Mouse (Mus musculus) urinary bladder, postnatal 25 days (tissue): ENCODE results near the gene Pi4k2a.
A peak's percentile ranks its signal among the peaks of the same experiment; 100 is the strongest.
"Not testable (repeated sequence)": the region's sequence is repeated elsewhere in the genome, so short reads cannot be mapped to it uniquely, and the experiment has no call there.

ENCODE experiments used
- DNase-seq: peaks from one replicate; pipeline ENCODE4 v3.0.0; 2022; ENCODE audit warnings: low spot score

Pi4k2a gene

DNA sequence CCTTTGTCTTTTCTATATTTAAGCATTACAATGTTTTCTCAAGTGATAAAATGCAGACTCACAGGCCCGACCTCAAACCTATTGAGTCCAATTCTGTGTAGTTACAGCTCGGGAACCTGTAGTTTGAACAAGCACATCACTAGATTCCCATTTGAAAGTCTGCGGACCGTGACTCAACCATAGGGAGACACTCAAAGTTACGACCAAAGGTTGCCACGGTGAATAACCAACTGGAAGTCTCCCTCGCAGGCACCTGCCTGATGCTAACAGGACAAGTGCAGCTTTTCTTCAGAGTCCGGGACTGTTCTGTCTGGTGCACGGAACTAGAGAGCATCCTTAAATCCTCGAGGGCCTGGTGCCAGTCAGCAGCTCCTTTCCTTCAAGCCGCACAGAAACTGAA, 9.8 kb upstream of the Pi4k2a start:
- DNase-seq: no peak

DNA sequence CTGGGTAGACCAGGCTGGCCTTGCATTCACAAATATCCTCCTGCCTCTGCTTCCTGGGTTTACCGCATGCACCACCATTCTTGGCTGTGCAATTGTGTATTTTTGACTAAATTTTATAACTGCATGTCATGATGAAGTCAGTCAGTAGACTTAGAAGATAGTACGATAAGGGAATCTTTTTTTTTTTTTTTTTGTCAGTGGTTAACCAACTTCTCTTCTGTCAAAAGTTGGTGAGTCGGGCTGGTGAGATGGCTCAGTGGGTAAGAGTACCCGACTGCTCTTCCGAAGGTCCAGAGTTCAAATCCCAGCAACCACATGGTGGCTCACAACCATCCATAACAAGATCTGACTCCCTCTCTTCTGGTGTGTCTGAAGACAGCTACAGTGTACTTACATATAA, 8.7 kb upstream of the Pi4k2a start:
- DNase-seq: not testable (repeated sequence)

DNA sequence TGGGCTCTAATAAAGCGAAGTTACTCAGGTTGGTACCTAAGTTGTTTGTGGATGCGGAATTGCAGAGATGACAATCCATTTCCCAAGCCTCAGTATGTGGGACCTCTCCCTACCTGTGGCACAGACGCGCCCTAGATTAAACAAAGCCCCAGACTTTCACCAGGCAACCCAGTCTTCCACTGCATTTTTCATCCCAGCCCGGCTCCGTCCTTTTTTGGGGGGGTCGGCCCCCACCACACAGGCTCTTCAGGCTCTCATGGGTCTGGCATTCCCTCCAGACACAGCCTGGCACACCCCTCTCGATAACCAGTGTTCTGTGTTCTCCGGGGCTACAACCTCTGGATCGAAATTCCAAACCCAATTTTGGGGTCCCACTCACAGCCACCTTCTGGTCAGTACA, 4.6 kb upstream of the Pi4k2a start:
- no peak for DNase-seq

DNA sequence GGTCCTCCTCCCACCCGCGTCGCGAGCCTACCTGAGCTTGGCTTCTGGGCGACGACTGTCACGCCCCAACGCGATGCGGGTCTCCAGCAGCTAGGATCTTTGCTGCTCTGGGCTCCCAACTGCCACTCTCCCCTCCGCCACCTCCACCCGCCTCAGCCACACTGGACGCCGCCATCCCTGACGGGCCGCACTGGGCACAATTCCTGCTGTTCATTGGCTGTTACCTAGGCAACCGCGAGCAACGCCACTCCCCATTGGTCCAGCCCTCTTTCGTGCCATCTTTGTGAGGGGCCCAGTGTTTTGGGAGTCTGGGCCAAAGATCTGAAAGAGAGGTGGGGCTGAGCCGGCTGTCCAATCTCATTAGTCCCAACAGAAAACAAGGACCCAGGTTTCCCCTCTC, 4.1 kb upstream of the Pi4k2a start, which contains the start of gene Morn4:
Morn4 (minus strand) TSS at position 192 of the 400 bp plus-strand sequence.
- DNase-seq: peak; percentile 63

DNA sequence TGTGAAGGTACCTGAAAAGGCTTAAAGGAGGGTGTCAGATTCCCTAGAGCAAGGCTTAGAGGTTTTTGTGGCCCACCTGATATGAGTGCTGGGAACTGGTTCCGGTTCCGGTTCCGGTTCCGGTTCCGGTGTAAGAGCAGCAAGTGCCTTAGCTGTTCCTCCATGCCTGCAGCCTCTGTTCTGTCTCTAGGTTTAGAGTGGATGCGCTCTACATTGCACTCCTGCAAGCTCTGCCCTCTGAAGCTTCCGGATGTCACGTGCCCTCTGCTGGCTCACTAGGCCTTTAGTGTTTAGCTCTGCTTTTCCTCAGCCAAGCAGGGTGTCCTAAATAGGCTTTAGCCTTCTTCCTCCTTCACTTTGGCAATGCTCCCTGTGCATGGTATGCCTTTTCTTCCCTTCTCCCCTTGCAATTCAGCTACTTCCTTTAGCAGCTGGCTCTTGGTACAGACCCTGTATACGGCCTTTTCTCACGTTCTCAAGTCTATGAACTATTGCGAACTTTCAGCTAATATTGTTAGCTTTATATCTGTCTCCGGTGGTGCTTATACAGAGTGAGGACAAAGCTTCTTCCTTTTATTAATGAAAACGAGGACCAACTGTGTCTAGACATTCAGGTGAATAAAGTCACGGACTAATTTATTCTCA, 1.0 kb upstream of the Pi4k2a start:
- DNase-seq: peak; percentile 32

DNA sequence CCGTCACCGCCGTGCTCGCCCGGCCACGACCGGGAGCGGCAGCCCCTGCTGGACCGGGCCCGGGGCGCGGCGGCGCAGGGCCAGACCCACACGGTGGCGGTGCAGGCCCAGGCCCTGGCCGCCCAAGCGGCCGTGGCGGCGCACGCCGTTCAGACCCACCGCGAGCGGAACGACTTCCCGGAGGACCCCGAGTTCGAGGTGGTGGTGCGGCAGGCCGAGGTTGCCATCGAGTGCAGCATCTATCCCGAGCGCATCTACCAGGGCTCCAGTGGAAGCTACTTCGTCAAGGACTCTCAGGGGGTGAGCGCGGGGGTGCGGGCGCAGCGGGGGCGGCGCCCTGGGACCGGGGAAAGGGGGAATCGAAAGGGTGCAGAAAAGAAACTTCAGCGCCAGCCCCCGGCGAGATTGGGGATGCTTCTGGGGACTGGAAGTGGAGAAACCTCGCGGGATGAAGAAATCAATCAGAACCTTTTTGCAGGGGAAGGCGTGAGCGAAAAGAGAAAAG, 419 bp downstream of the Pi4k2a start:
- no peak for DNase-seq

DNA sequence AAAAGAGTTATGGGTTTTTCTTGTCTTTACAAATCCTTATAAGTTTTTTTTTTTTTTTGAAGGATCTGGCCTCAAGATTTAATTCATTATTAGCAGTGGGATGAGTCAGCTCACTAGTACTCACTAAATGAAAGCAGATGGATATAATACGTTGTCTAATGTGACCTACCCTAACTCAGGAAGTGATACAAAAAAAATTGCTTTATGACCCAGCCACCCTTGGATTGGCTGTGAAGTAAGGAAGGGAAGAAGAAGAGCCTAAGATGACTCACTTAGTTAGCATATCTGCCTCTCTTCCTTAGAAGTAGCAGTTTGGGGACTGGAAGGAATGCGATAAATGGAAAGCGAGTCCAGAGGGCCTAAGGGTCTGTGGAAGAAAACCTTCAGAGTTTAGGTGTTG, 9.1 kb downstream of the Pi4k2a start:
- DNase-seq: no peak

DNA sequence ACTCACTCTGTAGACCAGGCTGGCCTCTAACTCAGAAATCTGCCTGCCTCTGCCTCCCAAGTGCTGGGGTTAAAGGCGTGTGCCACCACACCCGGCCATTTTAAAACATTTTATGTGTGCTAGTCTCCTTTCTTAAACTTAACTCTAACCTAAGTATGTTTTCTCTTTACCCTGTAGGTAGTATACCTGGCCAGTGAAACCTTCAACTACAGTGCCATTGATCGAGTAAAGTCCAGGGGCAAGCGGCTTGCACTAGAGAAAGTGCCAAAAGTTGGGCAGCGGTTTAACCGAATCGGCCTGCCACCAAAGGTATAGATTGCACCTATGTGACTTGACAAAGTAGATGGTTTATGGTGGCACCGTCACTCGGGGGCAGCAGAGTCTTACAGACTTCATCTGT, 14.4 kb downstream of the Pi4k2a start:
- DNase-seq: no peak

DNA sequence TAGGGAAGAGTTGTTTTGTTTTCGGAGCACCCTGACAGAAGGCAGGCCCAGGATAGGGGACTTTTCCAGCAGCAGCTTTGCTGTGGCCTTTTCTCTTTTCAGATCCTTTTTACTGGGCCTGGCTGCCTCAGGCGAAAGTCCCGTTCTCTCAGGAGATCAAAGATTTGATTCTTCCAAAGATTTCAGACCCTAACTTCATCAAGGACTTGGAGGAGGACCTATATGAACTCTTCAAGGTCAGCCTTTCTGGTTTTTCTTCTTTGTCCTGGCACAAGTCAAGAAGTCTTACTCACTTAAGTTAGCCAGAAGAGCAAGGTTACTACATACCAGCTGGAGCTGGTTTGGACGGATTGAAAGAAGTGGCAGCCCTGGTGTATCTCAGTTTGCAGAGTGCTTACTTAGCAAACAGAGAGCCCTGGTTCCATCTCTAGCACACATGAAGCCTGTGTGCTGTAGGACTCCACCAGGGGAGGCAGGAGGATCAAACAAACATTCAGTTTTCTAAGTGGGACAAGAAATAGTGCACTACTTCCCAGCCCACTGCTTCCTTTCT, 25.6 kb downstream of the Pi4k2a start:
- DNase-seq: no peak

DNA sequence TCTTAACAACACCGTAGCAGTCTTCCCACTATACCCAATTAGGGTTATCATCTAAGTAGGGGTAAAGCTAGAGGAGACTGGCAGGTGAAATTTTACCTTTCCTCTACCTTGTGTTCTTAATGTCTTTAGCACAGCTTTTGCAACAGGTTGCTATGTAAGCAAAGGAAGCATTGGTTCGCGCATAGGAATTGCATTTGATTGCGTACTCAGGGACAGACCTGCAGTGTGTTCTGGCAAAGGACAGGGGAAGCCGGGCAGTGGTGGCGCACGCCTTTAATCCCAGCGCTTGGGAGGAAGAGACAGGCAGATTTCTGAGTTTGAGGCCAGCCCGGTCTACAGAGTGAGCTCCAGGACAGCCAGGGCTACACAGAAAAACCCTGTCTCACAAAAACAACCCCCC, 27.9 kb downstream of the Pi4k2a start:
- DNase-seq: no peak

DNA sequence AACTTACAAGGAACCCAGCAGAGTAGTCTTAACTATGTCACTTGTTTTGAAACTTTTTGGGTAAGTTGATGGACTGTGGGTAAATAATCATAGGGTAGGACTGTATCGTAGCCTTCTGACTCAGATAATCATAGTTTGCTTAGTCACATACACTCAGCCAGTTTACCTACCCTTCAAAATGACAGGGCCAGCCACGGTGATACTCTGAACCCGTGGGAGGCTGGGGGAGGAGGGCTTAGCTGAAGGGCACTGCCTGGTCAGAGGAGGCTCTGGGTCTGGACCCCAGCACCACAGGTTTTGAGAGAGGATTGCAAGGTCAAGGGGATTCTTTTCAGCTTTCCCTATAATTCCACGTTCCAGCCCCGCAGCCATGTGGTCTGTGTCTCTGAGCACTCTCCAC, 28.3 kb downstream of the Pi4k2a start:
- DNase-seq: no peak

DNA sequence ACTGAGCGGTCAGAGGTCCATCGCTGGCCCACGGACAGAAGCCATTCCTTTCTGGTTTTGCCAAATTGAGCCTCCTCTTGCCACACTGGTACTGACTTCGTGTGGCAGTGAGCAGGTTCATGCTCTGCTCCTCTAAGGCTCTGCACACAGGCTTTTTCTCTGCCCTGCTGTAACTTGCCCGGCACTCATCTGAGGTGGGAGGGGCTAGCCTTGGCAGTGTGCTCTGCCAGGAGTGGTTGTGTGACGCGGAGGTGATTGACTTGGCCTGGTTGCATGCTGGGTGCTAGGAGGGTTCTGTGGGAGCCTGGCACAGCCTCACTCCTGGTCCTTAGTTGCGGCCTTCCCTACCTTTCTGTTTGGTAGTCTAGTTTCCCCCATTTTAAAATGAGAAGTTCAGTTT, 30.2 kb downstream of the Pi4k2a start:
- no peak for DNase-seq

DNA sequence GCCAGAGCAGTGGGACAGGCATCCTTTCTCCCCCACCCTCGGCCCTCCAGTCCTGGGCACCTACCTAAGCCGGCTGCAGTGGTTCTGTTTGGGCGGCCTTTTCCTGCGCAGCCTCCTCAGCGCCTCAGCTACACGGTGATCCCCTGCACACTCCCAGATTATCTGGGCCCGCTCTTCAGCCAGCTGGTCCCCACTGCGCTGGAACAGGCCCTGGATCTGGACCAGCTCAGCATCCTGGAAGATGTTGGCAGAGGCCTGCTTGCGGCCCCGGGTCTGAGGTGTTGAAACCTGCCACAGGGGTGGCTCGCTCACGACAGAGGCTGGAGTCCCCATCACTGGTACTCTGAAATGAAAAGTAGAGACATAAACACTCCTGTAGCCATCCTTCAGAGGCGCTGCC, 34.4 kb downstream of the Pi4k2a start:
- DNase-seq: no peak

DNA sequence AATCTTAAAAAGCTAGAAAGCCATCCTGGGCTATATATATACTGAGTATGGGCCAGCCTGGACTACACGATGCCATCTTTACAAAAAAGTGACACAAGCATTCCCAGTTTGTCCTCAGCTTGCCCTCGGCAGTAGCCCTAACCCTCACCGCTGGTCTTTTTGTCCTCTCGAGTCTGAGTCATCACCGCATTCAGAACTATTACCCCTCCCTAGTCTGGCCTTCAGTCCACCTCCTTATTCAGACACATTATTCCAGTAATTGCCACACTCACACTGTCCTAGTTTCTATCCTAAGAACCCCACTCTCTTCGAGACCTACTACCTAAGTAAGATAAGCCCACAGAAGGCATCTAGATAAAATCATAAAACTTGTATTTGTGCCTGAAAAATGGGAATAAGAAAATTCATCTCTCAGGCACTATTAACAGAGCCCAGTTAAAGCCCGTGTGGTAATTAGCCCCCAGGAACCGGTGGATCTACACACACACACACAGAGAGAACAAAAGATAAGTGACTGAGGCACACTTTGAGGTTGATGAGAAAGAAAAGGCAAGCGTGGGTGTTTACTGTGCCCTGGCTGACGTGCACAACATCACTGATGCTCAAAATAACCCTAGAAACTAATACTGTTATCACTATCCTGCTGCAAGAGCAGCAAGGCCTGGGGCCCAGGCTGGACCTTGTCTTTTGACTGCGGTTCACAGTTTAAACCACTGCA, 35.4 kb downstream of the Pi4k2a start:
- no peak for DNase-seq

DNA sequence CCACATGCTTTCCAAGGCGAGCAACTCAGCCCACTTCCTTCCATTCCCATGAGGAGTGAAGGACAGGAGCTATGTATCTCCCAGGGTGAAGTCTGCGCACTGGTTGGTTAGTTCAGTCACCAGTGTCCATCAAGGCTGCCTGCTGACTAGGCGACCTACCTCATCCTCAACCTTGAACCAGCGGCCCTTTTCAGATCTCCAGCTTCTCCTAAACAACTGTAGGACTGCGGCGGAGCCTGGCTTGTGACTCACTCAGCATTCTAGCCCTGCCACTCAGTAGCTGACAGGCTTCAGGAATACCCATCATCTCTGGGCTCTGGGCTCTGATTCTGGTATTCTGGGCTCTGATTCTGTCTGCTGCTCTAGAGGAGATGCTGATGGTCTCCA, 35.9 kb downstream of the Pi4k2a start:
- DNase-seq: no peak

DNA sequence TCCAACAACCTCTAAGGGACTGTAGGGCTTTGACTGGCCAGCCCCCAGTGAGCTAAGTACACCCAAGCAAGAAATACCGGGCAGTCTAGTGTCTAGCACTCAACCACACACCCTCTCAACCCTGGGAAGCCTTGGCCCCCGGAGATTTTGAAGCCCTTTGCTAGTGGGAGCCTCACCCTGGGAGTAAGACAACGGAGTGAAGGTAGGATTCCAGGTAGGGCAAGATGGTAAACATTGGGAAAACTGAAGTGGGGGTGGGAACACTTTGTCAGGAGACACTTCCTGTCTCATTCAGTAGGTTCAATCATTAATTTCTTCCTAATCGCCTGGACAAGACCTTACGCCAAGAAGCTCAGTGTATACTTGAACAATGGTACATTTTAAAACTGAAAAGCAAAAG, 36.8 kb downstream of the Pi4k2a start:
- DNase-seq: no peak

DNA sequence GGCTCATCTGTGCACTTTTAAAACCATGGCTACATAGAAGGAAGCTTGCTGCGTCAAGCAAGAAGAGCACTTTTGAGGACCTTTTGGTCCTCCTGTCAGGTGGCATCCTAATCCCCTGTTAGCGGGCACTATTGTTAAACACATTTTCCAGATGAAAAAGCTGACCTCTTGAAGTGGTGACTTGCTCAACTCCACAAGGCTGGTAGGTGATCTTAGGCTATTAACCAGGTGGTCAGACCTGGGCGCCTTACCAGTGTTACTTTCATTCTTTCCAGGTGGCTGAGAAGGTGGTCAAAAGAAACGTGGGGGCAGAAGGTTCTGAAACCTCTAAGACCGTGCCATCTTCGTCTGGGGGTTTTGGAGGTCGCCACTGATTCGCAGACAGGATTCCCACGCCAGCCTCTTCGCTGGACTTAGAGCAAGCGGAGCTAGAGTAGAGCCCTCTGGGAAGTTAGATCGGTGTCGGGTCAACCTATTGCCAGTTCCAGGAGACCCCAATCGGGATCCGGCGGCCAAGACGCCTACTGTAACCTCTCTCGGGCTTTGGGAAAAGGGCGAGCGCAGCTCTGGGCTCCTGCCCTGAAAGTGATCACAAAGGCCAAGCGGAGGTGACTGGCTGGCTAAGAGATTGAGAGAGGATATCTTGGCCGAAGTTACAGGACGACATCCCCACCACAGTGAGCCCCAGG, 37.9 kb downstream of the Pi4k2a start:
- no peak for DNase-seq

DNA sequence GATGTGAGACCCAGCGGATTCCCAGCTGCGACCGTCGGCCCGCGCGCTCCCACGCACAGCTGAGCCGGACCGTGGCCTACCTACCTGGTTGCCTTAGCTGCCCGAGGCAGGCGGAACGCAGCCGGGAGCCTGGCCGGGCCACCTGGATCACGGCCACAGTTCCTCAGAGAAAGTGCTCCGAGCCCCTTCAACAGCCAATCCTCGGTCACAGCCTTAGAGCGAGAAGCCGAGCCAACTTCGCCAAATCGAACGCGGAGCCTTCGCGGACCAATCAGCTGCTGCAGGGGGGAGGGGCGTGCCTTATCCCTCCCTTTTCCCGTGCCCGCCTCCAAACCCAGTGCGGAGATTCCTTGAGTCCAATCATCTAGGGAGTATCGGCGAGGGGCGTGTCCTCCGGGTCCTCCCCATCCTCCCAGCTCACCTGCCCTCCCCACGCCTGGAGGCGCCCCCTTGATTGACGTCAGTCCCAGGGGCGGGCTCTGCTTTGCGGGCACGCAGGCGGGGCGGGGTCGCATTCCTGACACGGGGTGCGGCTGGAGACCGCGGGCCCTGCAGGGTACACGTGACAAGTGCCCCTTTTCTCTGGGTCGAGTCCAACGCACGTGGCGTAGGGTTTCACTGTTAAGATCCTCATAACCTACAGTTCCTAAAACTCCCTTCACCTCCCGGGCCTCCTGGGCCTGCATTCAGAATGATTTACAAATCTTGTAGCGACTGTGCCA, 38.7 kb downstream of the Pi4k2a start, which contains the start of gene Avpi1:
Avpi1 (minus strand) TSS at position 273 of the 722 bp plus-strand sequence.
- DNase-seq: peak; percentile 97

DNA sequence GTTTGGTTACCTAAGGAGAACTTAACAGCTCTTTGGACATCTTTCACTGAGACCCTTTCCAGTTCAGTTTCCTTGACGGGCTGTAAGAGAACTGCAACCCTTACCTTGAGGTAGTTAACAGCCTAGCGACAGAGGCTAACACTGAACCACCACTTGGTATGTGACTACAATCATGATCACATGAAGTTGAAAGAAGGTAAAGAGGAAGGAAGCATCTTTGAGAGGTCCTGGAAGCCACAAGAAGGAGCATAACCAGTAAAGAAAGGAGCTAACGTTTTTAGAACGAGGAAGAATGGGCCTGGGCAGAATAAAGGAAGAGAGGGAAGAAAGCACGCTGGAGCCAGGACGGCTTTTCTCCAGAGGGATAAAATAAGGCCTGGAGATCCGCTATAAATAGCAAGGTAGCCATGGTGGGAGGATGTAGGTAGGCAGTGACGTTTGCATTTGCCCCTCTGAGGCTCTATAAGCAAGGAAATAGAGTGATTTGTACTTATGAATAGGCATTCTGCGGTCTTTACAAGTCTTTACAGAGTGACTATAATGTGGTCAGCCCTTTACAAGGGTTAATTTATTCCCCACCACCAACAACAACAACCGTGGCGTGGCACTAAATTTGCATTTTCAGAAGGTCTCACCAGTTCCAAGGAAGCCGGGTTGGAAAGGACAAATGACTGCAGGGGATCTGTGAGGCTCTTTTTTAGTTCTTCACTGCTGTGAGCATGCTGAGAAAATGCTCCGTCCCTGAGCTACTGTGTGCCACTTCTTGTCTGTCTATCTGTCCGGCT, 39.4 kb downstream of the Pi4k2a start:
- no peak for DNase-seq

DNA sequence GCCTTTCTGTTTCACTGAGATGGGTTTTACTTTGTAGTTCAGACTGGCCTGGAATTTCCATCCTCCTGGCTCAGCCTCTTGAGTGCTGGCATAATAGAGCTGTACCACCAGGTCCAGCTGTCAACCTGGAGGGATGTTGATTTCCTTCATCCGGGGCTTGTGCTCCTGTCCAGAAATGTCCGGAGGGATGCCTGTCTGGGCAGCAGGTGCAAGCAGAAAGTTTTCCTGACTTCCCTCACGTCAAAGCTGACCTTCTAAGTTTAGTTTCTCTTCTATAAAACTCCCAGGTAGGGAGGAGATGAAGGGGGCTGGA, 40.0 kb downstream of the Pi4k2a start:
- no peak for DNase-seq

DNA sequence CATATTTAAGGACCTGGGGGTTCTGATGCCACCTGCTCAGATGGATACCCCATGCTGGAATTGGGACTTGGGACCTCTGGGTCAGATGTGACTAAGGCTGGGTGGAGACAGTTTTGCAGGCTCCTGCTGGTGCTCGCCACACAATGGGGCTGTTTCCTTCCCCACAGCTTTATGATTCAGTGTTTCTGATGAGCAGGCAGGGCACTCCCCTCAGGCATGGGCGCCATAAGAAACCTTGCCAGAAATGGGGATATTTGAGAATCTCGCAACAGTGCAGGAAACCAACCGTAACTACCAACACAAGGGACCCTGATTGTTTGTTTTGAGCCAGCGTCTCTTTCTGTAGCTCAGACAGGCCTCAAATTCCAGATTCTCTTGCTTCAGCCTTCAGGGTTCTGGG, 40.8 kb downstream of the Pi4k2a start:
- no peak for DNase-seq
